Mouse (Mus musculus): ENCODE measurements at regions not wholly inside any gene's neighbourhood (a gene's known extent, or its start where the extent isn't known, plus 50 kb on each side); places are given as distances from the start of the nearest gene placed in this dataset.

DNA sequence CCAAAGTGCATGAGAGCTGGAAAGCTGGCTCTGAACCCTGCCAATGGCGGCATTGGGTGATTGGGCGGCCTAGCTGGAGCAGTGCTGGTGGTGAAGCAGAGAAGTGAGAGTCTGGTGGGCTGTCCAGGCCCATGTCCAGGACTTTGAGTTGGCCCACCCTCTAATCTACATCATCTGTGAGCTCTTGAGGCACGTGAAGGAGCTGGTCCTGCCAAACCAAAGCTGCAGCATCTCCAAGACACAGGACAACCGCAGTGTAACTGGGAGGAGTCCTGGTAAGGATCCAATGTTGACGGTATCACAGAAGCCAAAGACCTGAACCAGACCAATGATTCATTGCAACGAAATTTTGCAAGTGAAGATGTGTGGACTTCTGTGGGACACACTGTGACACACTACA, 231.4 kb upstream of the Gm6657 start:
- TF ChIP-seq CTCF (IDR thresholded peaks at IDR 0.05; ENCODE audit: borderline replicate concordance, control insufficient read depth, extremely low read depth, insufficient read depth, low read length, poor library complexity) (no peak), POLR2A (IDR thresholded peaks at IDR 0.05; ENCODE audit: control insufficient read depth, extremely low read depth, insufficient read depth, low read length, poor library complexity) (no peak)
